Mouse (Mus musculus) layer of hippocampus, adult 6 months (tissue): ENCODE measurements around the gene Myl6b. TPM values are rescaled to one million over a fixed set of nuclear protein-coding genes. Genes with fewer than 3 reads are reported as not detected.

Experiments used
- long read RNA-seq, 2 experiments: library from polyadenylated mRNA; unstranded; transcript quantifications; one replicate each; pipeline ENCODE4 v2.0.0; 2019 to 2020
- microRNA-seq: library from miRNA; unstranded; fragments of <30 nt; microRNA quantifications from one replicate; pipeline ENCODE4 v1.2.0, GENCODE M21; 2020
- polyA plus RNA-seq: library from polyadenylated mRNA; unstranded; fragments of <200 nt; fragmentation: Nextera tagmentation; gene quantifications from 2 replicates; pipeline ENCODE4 v1.2.3, GENCODE M21; 2021

The Myl6b gene
- 2.1 and 3.8 TPM in 2 replicates for polyA plus RNA-seq
- long read RNA-seq, experiment 1, result 0 reads
- long read RNA-seq, experiment 2, result 0 reads

GRCm38 (mm10) chr10:128498590-128498989 lies at the start of gene Myl6b:
Myl6b (minus strand) TSS chr10:128498685.

GRCm38 (mm10) chr10:128547361-128548032 lies 49.0 kb upstream of the Myl6b start, which contains the start of gene Zc3h10:
Zc3h10 (minus strand) TSS chr10:128547774.

GRCm38 (mm10) chr10:128525671-128526308 lies 27.3 kb upstream of the Myl6b start, which contains the start of gene Esyt1:
Esyt1 (minus strand) TSS chr10:128525871.

GRCm38 (mm10) chr10:128493695-128494666 lies 4.5 kb downstream of the Myl6b start, which contains the start of gene Myl6:
Myl6 (minus strand) TSS chr10:128494145.

GRCm38 (mm10) chr10:128458719-128459408 lies 39.6 kb downstream of the Myl6b start, which contains the start of gene Smarcc2:
Smarcc2 (plus strand) TSS chr10:128459248.

Small RNA genes lying within 50 kb of the gene (microRNA-seq; reads per million reads assigned to microRNA genes)
- gene Mir6916, result 0.64 reads per million
- 0.64 reads per million for gene Mir8105

Other genes starting within 250 kb of the Myl6b start
- not detected in 2 replicates for gene Apon, start 244.6 kb downstream of the Myl6b start, polyA plus RNA-seq
- gene Apof, start 230.0 kb downstream of the Myl6b start, polyA plus RNA-seq, result 0.11 TPM in 1 of 2 replicates, not detected in the other
- gene Stat2, start 228.1 kb downstream of the Myl6b start, polyA plus RNA-seq, result 4.5 and 5.5 TPM in 2 replicates
- gene Il23a, start 199.9 kb downstream of the Myl6b start, polyA plus RNA-seq, result not detected in 2 replicates
- 2.6 and 2.7 TPM in 2 replicates for gene Pan2, start 195.3 kb downstream of the Myl6b start, polyA plus RNA-seq
- 155 and 167 TPM in 2 replicates for gene Cnpy2, start 176.2 kb downstream of the Myl6b start, polyA plus RNA-seq
- gene Cs, start 161.0 kb downstream of the Myl6b start, polyA plus RNA-seq, result 210 and 229 TPM in 2 replicates
- 16.1 and 16.7 TPM in 2 replicates for gene Coq10a, start 129.7 kb downstream of the Myl6b start, polyA plus RNA-seq
- gene Ankrd52, start 121.6 kb downstream of the Myl6b start, polyA plus RNA-seq, result 8.8 and 12.6 TPM in 2 replicates
- 0.06 and 0.18 TPM in 2 replicates for gene Slc39a5, start 97.5 kb downstream of the Myl6b start, polyA plus RNA-seq
- 107 and 127 TPM in 2 replicates for gene Nabp2, start 87.2 kb downstream of the Myl6b start, polyA plus RNA-seq
- gene Rnf41, start 87.0 kb downstream of the Myl6b start, polyA plus RNA-seq, result 66.3 and 69.8 TPM in 2 replicates
- gene Smarcc2, start 39.4 kb downstream of the Myl6b start, polyA plus RNA-seq, result 80.0 and 92.3 TPM in 2 replicates
- gene Myl6, start 4.5 kb downstream of the Myl6b start, polyA plus RNA-seq, result 843 and 993 TPM in 2 replicates
- gene Esyt1, start 27.2 kb upstream of the Myl6b start, polyA plus RNA-seq, result 2.3 and 2.6 TPM in 2 replicates
- gene Zc3h10, start 49.1 kb upstream of the Myl6b start, polyA plus RNA-seq, result 5.6 and 5.8 TPM in 2 replicates
- 6,437 and 7,138 TPM in 2 replicates for gene Rpl41, start 50.6 kb upstream of the Myl6b start, polyA plus RNA-seq
- 50.7 TPM in 2 replicates for gene Pa2g4, start 67.3 kb upstream of the Myl6b start, polyA plus RNA-seq
- gene Erbb3, start 91.0 kb upstream of the Myl6b start, polyA plus RNA-seq, result 1.3 and 1.5 TPM in 2 replicates
- gene Rps26, start 128.1 kb upstream of the Myl6b start, polyA plus RNA-seq, result 1,260 and 1,337 TPM in 2 replicates
- gene Ikzf4, start 147.3 kb upstream of the Myl6b start, polyA plus RNA-seq, result 3.5 and 4.4 TPM in 2 replicates
- 9.6 and 10.0 TPM in 2 replicates for gene Suox, start 175.4 kb upstream of the Myl6b start, polyA plus RNA-seq
- 50.2 and 54.3 TPM in 2 replicates for gene Rab5b, start 197.6 kb upstream of the Myl6b start, polyA plus RNA-seq
- gene Pmel, start 205.5 kb upstream of the Myl6b start, polyA plus RNA-seq, result 0.64 and 0.75 TPM in 2 replicates
- 1.2 and 1.5 TPM in 2 replicates for gene Cdk2, start 206.3 kb upstream of the Myl6b start, polyA plus RNA-seq
- 5.3 TPM in 2 replicates for gene Dgka, start 246.2 kb upstream of the Myl6b start, polyA plus RNA-seq
- 6.5 and 6.7 TPM in 2 replicates for gene Pym1, start 249.2 kb upstream of the Myl6b start, polyA plus RNA-seq